Mouse (Mus musculus) bone marrow, adult 2 months (tissue): ENCODE data around the gene Shisa4.

Experiments used
- CTCF ChIP-seq: fragments of 200-500 bp; IDR thresholded peaks from 2 replicates; pipeline ENCODE4 v1.5.1; 2011; ENCODE audit warnings: low read length, control low read depth; ENCODE audit not compliant: control insufficient read depth, insufficient read depth
- POLR2A ChIP-seq: fragments of 200-500 bp; IDR thresholded peaks from 2 replicates; pipeline ENCODE4 v1.6.1; 2011; ENCODE audit warnings: low read depth, mild to moderate bottlenecking, control low read depth, low read length, borderline replicate concordance; ENCODE audit not compliant: control insufficient read depth

GRCm38 (mm10) chr1:135413996-135414395, 39.0 kb upstream of the Shisa4 start:
- TF ChIP-seq CTCF (no peak), POLR2A (no peak)
